Mouse (Mus musculus) forelimb bud, embryonic 11.5 days (tissue): ENCODE data around the gene Ptpn3.

Source experiments
- DNase-seq: peaks from one replicate; pipeline ENCODE4 v3.0.0-alpha.2; 2012; ENCODE audit warnings: low read depth, low spot score

The Ptpn3 gene

DNA sequence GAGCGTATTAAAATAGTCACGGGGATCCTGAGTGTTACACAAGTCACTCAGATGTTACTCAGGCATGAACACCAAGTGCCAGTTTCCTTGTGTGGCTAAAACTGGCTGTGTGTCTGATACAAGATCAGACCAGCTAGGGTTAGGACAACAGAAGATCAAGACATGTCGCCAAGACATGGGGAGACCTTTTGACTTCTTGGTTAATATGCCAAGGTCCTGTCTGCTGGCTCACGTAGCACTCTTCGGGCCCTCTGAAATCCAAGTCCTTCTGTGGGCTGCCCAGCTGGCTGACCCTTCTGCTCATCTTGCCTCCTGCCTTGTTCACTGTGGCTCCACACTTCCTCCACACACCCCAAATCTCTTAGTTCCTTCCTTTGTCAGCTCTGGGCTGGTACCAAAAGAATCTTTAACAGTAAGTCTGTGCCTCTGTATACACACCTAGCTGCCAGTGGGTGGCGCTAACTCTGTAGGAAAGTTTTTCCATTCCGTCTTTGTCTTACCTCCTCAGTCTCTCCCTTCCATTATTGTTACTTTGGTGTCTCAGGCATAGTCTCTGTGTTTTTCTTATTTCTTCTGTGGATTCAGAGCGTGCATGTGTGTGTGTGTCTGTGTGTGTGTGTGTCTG, 38.5 kb downstream of the Ptpn3 start:
- no peak for DNase-seq

DNA sequence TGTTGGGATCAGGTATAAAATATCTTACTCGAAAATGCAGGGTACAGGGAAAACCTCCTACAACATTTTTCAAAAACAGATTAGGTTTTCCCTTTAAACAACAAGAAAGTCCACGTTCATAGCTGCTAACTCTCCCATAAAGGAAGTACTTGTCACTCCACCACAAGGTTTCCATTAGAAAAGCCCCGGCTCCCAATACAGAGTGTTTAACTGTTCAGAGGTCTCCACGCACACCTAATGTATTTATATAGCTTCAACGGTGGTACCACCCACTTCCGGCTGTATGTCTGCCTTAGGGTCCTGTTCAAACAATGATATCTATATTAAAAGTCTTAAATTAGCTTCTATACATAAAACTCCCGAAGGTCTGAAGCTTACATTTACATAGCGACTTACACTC, 39.2 kb downstream of the Ptpn3 start:
- peak; percentile 37 for DNase-seq

DNA sequence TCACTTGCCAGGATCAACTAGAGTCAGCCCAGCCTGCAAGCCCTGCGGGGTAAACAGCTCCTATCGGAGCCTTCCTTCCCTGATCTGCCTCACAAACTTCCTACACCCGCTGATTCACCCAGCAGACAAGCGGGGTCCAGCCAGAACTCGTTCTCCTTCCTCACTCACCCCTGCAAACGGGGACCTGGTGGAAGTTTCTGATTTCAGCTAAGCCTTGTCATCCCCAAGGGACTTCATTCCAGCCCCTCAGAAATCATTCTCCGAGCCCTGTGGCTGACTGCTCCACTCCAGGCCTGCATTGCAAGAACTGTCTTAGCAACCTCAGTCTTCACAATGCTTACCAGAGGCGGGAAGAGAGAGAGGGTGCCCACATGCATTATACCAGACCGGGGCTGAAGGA, 39.8 kb downstream of the Ptpn3 start:
- no peak for DNase-seq

DNA sequence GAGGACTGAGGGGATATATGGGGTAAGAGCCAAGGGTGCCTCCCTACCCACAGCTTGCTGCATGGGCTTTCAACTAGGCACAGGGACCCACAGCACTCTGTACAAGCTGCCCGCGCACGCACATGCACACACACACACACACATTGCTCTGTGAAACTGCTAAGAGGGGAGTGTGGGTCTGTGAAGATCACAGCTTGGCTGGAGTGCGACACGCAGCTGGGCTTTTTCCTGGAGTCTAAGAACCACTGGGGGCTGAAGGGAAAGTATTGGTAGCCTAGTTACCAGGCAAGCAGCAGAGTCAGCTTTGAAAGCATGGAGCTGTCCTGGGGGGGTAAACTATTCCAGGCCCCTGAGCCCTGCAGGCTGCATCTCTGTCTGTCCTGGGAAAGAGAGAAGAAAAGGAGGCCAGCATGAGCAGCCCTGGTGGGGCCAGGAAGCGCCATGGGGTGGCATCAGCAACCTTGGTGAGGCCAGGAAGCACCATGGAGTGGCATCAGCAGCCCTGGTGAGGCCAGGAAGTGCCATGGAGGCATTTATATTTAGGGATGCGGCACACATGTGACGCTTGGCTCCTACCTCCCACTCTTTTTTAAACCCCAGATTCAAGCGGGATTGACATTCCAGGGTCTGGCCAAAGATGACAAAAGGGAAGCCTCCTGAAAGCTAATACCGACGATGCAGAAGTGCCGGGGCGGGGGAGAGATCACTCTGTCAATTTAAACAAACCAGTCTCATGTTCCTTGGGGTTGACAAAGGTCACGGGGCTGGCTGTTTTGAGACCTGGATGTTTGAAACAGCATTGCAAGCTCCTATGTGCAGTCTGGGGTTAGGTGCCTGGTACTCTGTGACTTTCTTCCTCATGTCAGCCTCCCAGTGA, 43.2 kb downstream of the Ptpn3 start:
- no peak for DNase-seq

DNA sequence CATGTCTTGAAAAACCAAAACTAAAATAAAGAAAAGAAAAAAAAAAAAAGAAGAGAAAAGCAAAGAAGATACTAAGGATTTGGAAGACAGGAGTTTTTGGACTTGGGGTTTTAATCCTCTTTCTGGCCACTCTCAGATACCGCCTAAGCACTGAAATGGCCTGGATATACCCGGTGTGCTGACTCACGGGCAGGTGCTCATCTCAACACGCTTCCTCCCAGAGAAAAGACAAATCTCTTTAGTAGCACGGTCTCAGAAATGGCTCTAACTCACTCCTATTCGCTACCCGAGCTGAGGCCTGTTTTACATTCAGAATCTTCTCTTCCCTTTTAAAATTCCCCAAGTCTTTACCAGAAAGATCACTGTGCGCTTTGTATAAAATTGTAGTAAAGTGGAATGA, 44.2 kb downstream of the Ptpn3 start:
- DNase-seq: no peak

DNA sequence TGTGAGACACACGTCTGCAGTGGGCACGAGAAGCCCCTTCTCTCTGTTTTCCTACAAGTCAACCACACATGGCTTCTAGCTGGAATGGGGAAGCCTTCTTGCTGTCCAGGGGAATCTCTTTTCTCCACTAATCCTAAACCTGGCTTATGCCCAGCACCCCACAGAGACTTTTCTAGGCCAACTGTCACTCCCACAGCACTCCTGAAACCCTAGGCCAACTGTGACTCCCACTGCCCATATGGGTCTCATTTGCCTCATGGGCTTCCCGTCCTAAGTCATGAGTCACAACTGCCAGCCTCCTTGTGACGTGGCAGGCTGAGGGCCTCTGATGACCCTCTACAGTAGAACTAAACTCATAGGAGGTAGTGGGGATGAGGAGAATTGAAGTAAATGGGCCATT, 44.9 kb downstream of the Ptpn3 start:
- DNase-seq: no peak

DNA sequence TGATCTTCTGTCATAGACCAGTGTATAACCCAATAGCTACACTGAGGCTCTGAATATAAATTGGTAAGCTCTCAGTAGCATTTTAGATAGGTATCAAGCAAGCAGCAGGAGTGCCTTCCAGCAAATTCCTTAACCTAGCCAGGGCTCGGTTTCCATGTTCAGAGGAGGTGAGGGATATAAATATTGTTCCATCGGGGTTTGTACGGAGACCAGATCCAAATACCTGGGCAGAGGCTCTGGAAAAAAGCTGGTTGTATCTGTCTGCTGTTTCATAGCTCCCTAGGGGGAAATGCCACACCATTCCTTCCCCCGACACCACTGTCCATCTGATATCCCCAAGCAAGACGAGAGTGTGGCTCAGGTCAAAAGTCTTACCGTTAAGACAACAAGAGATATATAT, 47.2 kb downstream of the Ptpn3 start:
- no peak for DNase-seq

DNA sequence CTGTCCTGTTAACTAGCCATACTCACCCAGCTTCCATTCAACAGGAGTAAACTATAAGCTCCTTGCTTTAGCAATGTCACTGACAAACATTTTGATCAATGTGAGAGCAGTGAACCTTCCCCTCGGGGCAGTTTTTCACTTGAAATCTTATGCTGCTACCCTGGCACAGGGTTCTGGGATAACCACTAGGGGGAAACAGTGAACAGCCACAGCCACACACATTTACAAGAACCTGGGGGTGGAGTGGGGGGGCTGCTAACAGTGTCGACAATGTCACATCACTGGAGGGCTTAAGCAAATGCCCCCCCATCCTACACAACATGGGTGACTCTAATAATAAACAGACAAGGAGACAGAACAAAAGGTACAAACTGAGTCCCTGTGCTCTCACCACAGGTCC, 51.0 kb downstream of the Ptpn3 start:
- DNase-seq: peak; percentile 32

DNA sequence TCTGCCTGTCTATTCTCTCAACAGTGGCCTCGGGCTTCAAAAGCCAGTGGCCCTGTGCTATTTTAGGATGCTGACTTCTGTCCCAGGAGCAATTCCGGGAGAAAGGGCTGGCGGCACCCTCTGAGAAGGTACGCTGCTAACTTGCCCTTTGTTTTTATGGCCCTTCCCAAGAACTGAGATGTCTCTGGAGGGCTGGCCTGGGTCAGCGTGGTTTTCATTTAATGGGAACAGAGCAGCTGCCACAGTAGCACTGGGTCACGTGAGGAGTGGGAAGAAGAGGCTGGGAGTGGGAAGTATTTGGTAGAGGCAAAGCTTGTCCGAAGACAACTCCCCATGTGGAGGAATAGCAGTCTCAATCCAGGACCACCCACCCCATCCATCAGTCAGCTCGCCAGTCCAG, 52.5 kb downstream of the Ptpn3 start:
- peak; percentile 31 for DNase-seq

DNA sequence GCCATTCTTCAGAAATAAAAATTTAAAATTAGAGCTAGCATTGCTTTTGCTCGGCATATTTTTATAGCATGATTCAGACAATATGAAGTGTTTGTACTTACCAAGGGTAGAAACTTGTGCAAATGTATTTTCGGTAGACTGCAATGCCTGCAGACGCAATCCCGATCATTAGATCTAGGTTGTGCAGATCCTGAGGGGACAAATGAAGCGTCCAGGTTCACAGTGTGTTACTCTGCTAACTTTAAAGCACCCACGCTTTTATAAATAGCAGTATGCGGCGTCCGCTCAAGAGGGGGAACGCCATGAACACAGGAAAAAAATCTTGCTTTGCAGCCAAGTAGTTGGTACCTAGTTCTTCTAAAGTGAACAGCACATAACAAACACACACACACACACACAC, 56.8 kb downstream of the Ptpn3 start:
- DNase-seq: no peak

DNA sequence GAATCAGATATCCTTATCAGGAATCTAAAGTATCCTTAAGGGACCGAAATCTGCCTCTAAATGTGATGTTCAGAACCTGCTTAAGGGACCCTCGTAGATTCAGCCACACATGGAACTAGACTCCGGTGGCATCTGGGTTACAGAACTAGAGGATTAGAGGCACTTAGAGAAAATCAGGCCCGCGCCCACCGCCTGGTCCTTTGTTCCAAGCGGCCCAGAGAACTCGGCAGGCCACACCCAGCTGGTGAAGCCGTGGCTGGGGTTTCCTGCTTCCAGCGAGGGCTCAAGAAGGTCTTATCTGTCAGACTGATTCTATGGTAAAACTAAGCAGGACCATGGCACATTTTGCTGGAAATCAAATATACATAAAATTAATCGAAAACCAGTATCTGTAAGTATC, 58.3 kb downstream of the Ptpn3 start:
- DNase-seq: no peak

DNA sequence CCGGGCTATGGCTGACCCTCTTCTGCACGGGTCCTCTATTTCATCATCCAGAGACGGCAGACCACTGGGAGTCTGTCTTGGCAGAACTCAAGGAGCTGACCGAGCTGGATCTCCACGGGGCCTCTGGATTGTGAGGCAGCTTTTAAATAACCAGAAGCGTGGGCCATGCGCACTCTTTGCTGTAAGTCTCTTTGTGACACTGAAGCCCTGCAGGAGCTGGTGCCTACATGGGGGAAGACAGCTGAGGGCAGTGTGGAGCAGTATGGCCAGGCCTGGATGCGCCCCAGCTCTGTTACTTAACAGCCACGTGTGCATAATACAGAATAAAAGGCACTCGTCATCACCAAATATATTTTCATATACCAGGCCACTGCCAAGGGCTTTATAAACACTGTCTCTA, 60.7 kb downstream of the Ptpn3 start:
- DNase-seq: no peak

DNA sequence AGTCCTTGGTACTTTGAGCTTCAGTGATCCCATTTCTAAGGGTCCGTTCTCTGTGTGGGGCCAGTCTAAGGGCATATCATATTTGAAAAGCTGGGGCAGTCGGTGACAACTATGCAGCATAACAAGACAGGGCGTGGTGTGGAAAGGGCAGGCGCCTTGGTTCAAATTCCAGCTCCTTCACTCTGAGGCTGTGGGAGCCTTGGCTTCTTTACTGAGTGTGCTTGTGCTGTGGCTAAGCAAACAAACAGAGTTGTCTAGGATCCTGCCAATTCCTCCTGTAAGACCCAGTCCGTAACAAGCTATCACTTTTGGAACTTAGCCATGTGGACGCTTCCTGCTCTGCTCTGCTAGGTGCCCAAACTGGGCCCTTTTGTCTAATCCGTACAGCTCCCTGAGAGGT, 61.5 kb downstream of the Ptpn3 start:
- no peak for DNase-seq

DNA sequence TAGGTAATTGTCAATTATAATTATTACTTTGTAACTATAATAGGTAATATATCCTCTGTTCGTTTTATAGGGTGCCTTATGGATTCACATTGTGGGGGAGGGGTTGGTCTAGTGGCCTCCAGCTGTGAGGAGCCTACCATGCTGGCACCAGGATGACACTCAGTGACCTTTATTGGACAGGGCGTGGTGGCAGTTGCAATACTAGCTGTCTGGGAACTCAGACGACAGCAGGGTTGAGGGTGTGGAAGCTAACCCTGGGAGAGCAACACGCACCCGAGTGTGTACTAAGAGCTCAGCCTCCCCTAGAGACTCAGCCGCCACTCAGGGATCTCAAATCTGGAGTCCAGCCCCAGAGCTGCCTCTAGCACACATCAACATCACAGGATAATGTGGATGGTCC, 62.5 kb downstream of the Ptpn3 start:
- no peak for DNase-seq

DNA sequence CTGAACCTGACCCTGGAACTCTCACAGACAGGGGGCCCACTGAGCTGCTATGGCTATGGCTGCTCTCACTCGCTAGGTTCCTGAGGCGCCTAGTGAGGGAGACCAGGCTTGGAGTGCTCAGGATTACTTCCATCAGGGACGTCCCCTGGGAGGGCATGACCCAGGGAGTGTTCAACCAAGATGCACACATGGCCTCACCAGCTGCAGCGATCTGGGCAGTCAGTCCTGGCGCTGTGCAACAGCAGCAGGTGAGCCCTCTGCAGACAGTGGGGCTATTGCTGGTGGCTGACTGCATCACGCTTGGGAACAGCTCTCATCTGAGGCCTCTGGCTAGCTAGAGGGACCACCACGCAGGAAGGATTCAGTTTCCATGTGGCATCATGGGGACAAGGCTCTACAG, 63.5 kb downstream of the Ptpn3 start:
- DNase-seq: no peak

DNA sequence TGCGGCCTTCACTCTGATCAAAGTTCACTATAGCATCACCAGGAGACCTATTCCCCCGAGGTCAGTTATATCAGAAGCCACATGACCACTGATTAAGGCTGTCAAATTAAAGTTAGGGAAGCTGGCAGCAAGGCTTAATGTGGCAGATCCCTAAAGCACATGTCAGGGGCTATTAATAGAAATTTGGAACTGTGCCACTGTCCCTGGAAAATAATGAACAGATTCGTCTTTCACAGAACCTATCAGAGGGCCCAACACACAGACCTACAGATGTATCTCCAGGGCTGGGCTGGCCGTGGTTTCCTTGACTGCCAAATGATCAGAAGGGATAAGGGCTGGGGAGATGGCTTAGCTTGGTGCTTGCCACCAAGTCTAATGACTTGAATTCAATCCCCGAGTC, 65.1 kb downstream of the Ptpn3 start:
- DNase-seq: no peak

DNA sequence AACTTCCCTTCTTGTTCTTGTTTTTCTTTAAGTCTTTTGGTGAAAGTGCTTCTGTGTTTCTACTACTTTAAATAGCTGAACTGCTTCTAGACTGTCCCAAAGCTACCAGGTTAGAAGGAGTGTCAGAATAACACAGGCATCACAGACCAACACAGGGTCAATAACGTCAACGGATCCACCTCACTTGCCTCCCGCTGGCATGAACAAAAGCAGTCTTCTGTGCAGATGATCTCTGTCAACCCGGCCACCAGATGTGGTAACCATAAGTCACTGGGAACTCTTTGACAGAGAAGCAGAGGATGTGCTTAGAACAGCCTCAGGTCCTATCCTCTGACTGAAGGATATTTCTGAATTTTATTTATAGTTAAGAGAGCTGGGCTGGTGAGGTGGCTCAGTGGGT, 65.9 kb downstream of the Ptpn3 start:
- no peak for DNase-seq

DNA sequence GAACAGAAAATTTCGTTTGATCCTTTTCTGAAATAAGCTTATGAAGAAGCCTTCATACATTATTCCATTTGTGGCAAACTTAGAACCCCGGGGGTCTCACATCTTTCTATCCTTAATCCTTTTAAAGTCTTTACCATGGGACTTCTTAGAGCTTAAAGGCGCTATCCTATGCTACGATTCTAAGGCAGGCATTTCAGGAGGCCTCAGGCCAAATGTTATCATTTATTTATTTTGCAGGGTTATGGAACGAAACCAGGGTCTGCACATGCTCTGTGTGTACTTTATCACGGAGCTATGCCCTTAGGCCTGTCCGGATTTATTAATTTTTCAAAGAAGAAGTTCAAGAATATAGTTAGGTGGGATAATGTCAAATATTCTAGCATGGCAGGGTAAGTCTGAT, 67.3 kb downstream of the Ptpn3 start:
- DNase-seq: no peak

DNA sequence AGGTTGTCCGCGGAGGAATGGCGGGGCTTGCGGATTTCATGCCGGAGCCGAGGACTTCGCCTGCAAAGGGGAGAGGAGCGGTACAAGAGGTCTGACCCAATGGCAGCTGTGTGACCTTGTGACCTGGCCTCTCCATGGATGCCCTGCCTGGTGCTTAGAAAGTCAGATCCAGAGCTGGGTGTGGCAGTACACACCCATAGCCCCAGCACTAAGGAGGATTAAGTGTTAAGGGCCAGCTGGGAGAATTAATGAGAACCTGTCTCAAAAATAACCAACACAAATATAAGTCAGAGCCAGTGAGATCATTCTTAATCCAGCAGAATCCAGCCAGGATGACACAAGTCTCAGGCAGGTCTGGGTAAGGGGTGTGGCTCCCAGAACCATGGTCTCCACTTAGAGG, 69.2 kb downstream of the Ptpn3 start:
- DNase-seq: no peak

DNA sequence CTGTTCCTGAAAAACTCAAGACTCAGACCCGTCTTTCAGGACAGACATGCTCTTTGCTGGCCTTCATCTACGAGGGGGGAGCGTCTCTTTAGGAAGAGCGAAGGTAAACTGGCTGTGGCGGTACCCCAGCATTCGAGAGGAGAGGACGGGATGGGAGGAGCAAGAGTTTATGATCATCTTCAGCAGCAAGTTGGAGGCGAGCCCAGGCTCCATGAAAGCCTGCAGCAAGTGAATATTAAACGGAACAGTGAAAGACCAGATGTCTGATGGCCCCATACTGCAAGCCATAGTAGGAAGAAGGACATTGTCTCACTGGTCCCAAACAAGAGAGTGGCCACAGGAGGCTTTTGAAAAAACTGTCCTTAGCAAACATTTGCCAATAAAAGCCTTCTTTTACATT, 70.3 kb downstream of the Ptpn3 start:
- no peak for DNase-seq

DNA sequence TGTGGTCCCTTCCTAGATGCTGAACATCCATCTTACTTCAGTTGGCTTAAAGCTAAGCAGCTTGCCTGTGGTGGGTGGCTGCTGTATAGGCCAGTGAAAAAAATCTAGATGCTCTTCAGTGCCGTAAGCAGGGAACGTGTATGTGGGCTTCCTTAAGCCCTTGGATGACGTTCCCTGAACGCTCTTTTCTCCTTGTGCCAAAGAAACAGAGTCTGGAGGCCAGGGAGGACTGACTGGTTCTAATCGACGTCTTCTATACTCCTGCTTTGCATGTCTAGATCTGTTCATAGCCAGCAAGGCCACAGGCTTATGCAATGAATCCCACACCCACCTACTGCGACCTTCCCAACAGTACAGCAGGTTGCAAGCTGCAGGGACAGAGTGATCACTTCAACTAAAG, 71.3 kb downstream of the Ptpn3 start:
- no peak for DNase-seq

DNA sequence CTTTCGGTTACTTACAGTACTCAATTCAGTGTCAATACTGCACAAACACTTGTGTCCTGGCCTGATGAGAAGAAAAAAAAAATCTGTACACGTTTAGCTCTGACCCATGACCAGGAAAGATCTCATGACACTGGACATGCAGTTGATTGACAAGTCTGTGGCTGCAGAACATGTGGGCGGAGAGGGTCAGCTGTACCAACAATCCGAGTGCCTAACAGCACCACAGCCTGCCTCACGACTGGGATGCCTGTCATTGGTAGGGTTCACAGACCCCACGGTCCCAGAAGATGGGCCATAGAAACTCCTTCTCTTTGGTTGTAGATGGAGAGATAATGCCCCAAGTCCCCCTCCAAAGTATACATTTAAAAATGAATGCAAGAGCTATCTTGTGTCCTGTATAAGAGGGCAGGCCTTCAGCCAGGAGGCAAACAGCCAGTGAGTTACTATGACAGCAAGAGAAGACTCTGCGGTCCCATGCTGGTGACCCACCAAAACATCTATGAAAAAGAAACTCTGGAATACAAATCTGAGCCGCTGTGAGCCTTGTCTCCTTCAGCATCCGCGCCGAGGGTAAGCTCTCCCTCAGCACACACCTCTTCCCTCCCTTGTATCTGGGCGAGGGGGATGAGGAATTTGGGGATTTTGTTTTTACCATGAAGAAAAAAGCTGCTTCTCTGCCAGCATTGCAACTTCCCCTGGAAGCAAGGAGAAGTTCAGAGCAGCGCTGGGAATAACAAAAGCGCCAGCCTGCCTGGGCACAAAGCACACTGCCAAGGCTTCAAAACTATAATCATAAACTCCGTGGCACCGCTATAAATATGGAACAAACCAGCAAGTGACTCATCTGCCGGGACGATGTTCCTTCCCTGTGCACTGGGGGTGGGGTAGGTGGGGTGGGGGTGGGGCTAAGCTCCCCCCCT, 72.8 kb downstream of the Ptpn3 start:
- no peak for DNase-seq
